Mouse (Mus musculus) heart, postnatal 0 days (tissue): ENCODE measurements around the gene Mmgt2. TPM values are rescaled to one million over a fixed set of nuclear protein-coding genes. Genes with fewer than 3 reads are reported as not detected.

Experiments used
- ATAC-seq: fragments of 200-750 bp; cut with Nextera tagmentation; 2 replicates; pipeline ENCODE4 v1.8.0; 2017; ENCODE audit warnings: low read depth, moderate number of reproducible peaks, moderate library complexity; ENCODE audit not compliant: insufficient read depth
- DNase-seq: peaks from one replicate; pipeline ENCODE4 v3.0.0-alpha.2; 2016; ENCODE audit warnings: low spot score
- H3K27ac ChIP-seq: fragments of 300-500 bp; sonication (generic); 2 replicates; pipeline ENCODE4 v1.5.1; 2014; ENCODE audit warnings: low read depth, mild to moderate bottlenecking
- H3K27me3 ChIP-seq: fragments of 300-500 bp; sonication (generic); 2 replicates; pipeline ENCODE4 v1.6.1; 2014; ENCODE audit warnings: low read length, mixed read lengths; ENCODE audit not compliant: control insufficient read depth, insufficient read depth
- H3K36me3 ChIP-seq: fragments of 300-500 bp; sonication (generic); replicated peaks from 2 replicates; pipeline ENCODE4 v1.6.1; 2014; ENCODE audit warnings: low read length, mixed read lengths; ENCODE audit not compliant: control insufficient read depth, insufficient read depth
- H3K4me1 ChIP-seq: fragments of 300-500 bp; sonication (generic); 2 replicates; pipeline ENCODE4 v1.6.1; 2014; ENCODE audit warnings: antibody characterized with exemption; ENCODE audit not compliant: control insufficient read depth, insufficient read depth
- H3K4me2 ChIP-seq: fragments of 300-500 bp; sonication (generic); 2 replicates; pipeline ENCODE4 v1.6.1; 2014; ENCODE audit warnings: low read depth, mild to moderate bottlenecking, low read length, moderate library complexity
- H3K4me3 ChIP-seq: fragments of 300-500 bp; sonication (generic); 2 replicates; pipeline ENCODE4 v1.5.1; 2014; ENCODE audit warnings: low read depth, low read length
- H3K9ac ChIP-seq: fragments of 300-500 bp; sonication (generic); replicated peaks from 2 replicates; pipeline ENCODE4 v1.6.1; 2014; ENCODE audit warnings: low read depth, low read length, mixed read lengths
- H3K9me3 ChIP-seq: fragments of 300-500 bp; sonication (generic); replicated peaks from 2 replicates; pipeline ENCODE4 v1.6.1; 2016; ENCODE audit warnings: low read length; ENCODE audit not compliant: control insufficient read depth
- CTCF ChIP-seq: IDR thresholded peaks from 2 replicates; pipeline ENCODE4 v1.5.1; 2016; ENCODE audit warnings: antibody characterized with exemption, control low read depth, low read depth
- EP300 ChIP-seq: IDR thresholded peaks from 2 replicates; pipeline ENCODE4 v1.6.1; 2016; ENCODE audit warnings: antibody characterized with exemption, low read depth
- WGBS: fragments of 180-500 bp; shearing (Covaris S2); extraction: QIAGEN DNeasy Blood & Tissue Kit; methylation state at CpG from one replicate; pipeline ENCODE4 v1.1.7; 2014; 5-methylcytosine and 5-hydroxymethylcytosine counted together
- polyA plus RNA-seq: library from polyadenylated mRNA; unstranded; fragments of >200 nt; fragmentation: Nextera tagmentation; extraction: Ambion mirVana; gene quantifications from 2 replicates; pipeline ENCODE4 v1.2.1, GENCODE M21; 2015
- total RNA-seq: library from RNA; depleted of rRNA; stranded (reverse); fragments of >200 nt; gene quantifications from 2 replicates; pipeline ENCODE4 v1.2.3, GENCODE M21; 2014; ENCODE audit warnings: low replicate concordance

Gene Mmgt2
- total and polyA plus RNA-seq, 2 experiments from 2014 or later, result 36.0 to 38.9 TPM

GRCm38 (mm10) chr11:62607952-62608201 lies 40.6 kb upstream of the Mmgt2 start:
- peaks cover 12% of the 10 kb centered on the region for H3K4me1 ChIP-seq
- DNase-seq (no peak), ATAC-seq (no peak)
- H3K27ac ChIP-seq, result no peak overlapping the region
- peaks cover 57% of the 10 kb centered on the region for H3K36me3 ChIP-seq
- H3K9me3 ChIP-seq, result no peaks in the 10 kb centered on the region
- H3K4me2 ChIP-seq, result no peak overlapping the region
- 89% methylated on average over 1 of the region's 1 CpGs for WGBS
- H3K4me3 ChIP-seq, result no peak overlapping the region
- TF ChIP-seq CTCF (no peak), EP300 (no peak)
- H3K9ac ChIP-seq, result no peak overlapping the region
- H3K27me3 ChIP-seq, result no peaks in the 10 kb centered on the region

- H3K27me3 ChIP-seq, result no peaks in the 10 kb centered on the region
- H3K9me3 ChIP-seq, result no peaks in the 10 kb centered on the region
- H3K4me2 ChIP-seq, result no peak overlapping the region
- 69% methylated on average over 10 of the region's 10 CpGs for WGBS
- DNase-seq (no peak), ATAC-seq (no peak)
- peaks cover 54% of the 10 kb centered on the region for H3K36me3 ChIP-seq
- no peak overlapping the region for H3K9ac ChIP-seq
- H3K4me3 ChIP-seq, result no peak overlapping the region
- H3K4me1 ChIP-seq, result peaks cover 8% of the 10 kb centered on the region
- TF ChIP-seq EP300 (no peak), CTCF (no peak)
- no peak overlapping the region for H3K27ac ChIP-seq
These were observed 39.4 kb upstream of the Mmgt2 start for GRCm38 (mm10) chr11:62608826-62609675.

- Histone ChIP-seq H3K27ac (no peak overlapping the region), H3K4me3 (no peak overlapping the region), H3K4me2 (no peak overlapping the region), H3K36me3 (peaks cover 42% of the 10 kb centered on the region), H3K9ac (no peak overlapping the region), H3K9me3 (no peaks in the 10 kb centered on the region), H3K4me1 (0 out of 2 replicates have a peak, but pooled peaks cover 3% of the 10 kb centered on the region), H3K27me3 (no peaks in the 10 kb centered on the region)
- TF ChIP-seq EP300, result no peak
- TF ChIP-seq CTCF, result no peak
- WGBS, result 78% methylated on average over 6 of the region's 6 CpGs
- DNase-seq (no peak), ATAC-seq (no peak)
These were observed 38.2 kb upstream of the Mmgt2 start for GRCm38 (mm10) chr11:62610304-62610703.

GRCm38 (mm10) chr11:62612604-62613003 lies 35.9 kb upstream of the Mmgt2 start:
- Histone ChIP-seq H3K36me3 (peaks cover 29% of the 10 kb centered on the region), H3K27ac (no peak overlapping the region), H3K9me3 (no peaks in the 10 kb centered on the region), H3K4me2 (no peak overlapping the region), H3K4me3 (no peak overlapping the region), H3K9ac (no peak overlapping the region), H3K27me3 (no peaks in the 10 kb centered on the region), H3K4me1 (0 out of 2 replicates have a peak, but pooled peaks cover 3% of the 10 kb centered on the region)
- DNase-seq, result no peak
- ATAC-seq, result no peak
- TF ChIP-seq CTCF (no peak), EP300 (no peak)
- WGBS, result 83% methylated on average over 10 of the region's 10 CpGs

- H3K9me3 ChIP-seq, result no peaks in the 10 kb centered on the region
- 25% methylated on average over 19 of the region's 19 CpGs for WGBS
- peak overlapping the region; percentile 43; the same call in 1 of the 2 replicates for H3K4me2 ChIP-seq
- H3K9ac ChIP-seq, result no peak overlapping the region; the same call in 1 of the 2 replicates
- 0 out of 2 replicates have a peak, but pooled peaks cover 3% of the 10 kb centered on the region for H3K4me1 ChIP-seq
- TF ChIP-seq CTCF (peak; percentile 100), EP300 (no peak)
- H3K4me3 ChIP-seq, result peak overlapping the region; percentile 16; the same call in 1 of the 2 replicates
- peak; percentile 92 for ATAC-seq
- no peaks in the 10 kb centered on the region for H3K27me3 ChIP-seq
- peak overlapping the region; percentile 69 for H3K27ac ChIP-seq
- peak; percentile 95 for DNase-seq
- H3K36me3 ChIP-seq, result peaks cover 24% of the 10 kb centered on the region
These were observed 34.7 kb upstream of the Mmgt2 start for GRCm38 (mm10) chr11:62613657-62614365.
